Mouse (Mus musculus) erythroblast, embryonic 14.5 days (primary cell): Measurements from ENCODE around the gene Sec31a.

ENCODE experiments used
- GATA1 ChIP-seq: IDR thresholded peaks from 2 replicates; pipeline ENCODE4 v1.6.1; 2012; ENCODE audit warnings: low read length, inconsistent platforms, mixed read lengths
- TAL1 ChIP-seq: IDR thresholded peaks from 3 replicates; pipeline ENCODE4 v1.6.1; 2012; ENCODE audit warnings: low read length, inconsistent platforms, mixed read lengths

- no peak for TF ChIP-seq GATA1
- no peak for TF ChIP-seq TAL1
Observed at GRCm38 (mm10) chr5:100360296-100360695, 55.7 kb downstream of the Sec31a start.
